Mouse (Mus musculus) urinary bladder, postnatal 10 days (tissue): ENCODE measurements around the gene Sez6l.

ENCODE experiments used
- DNase-seq: peaks from one replicate; pipeline ENCODE4 v3.0.0; 2022; ENCODE audit warnings: low spot score

Gene Sez6l

DNA sequence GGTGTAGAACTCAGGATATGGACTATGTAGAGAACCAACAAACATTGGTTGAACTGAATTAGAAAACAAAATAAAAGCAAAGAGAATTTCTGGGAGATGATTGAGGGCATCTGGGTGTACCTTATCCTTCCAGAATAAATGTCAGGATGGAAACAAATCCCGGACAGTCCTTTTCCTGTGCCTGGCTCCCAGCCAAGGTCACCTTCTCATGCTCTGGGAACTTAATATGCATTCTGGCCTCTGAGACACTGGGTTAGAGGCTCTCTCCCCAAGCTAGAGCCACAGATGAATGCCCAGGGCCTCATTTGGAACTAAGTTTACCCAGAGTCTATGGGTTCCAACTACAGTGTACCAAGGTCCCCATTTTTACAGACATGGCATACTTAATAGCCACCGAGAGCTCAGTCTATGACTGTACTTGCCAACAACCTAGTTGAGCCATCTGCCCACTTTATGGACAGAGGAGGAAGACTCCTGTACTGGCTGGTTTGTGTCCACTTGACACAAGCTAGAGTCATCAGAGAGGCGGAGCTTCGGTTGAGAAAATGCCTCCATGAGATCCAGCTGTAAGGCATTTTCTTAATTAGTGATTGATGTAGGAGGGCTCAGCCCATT, 7.3 kb upstream of the Sez6l start:
- DNase-seq = no peak

DNA sequence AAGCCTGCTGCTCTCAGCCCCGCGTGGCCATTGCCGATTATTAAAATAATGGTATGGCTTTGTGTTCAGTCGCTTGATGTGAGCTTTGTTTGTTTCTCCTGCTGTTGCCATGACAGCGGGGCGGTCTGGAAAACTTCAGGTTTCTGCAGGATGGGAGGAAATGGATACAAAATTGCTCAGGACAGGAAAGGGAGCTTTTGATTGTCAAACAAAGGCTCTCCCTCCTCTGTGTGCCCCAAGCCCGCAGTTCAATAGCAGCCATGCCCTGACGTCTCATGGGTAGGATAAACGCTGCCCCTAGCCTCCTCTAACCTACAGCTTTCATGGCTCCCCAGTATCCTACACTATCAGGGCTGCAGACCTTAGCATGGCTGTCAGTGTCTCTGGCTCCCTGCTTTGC, 6.3 kb upstream of the Sez6l start:
- DNase-seq = no peak

DNA sequence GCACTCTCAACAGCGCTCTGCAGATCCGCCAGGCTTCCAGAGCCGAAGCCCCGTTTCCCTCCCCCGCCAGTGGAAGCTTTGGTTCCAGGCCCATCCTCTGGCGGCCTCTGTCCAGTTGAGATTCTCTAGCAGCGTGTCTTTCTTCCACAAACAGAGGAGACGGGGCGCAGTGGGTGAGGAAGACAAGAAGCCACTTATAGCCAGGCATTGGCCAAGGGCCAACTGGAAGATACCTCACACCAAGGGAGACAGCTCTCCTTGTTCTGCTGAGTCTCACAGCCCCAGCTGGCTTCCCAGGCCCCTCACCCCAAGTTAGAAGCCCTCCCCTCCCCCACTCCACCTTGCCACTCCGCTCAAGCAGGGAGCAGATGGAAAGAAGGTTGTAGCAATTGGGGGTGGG, 765 bp upstream of the Sez6l start:
- DNase-seq = no peak

DNA sequence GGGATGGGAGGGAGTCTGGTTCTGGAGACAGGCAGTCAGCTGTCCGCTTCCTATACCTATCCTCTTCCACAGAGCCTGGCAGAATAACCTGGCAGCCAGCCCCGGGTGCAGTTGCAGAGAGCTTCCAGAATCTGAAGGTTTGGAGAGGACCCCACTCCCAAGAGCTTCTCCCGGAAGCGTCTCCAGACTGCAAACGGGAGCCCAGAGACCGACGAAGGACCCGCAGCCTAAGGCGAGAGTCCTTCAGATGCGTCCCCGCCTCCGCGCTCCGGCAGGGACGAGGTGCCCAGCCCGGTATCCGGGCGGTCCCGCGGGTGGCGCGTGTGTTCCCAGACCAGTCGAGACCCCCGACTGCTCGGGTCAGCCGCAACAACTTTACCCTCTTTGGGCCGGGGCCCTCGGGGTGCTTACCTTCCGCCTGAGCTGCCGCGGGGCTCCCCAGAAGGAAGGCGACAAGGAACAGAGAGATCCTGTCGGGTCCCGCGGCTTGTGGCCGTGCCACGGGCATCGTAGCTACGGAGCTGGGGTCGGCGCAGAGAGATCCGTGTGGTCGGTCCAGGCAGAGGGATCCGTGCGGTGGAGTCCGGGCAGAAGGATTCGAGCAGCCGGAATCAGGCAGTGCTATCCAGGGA, 508 bp downstream of the Sez6l start:
- no peak for DNase-seq

DNA sequence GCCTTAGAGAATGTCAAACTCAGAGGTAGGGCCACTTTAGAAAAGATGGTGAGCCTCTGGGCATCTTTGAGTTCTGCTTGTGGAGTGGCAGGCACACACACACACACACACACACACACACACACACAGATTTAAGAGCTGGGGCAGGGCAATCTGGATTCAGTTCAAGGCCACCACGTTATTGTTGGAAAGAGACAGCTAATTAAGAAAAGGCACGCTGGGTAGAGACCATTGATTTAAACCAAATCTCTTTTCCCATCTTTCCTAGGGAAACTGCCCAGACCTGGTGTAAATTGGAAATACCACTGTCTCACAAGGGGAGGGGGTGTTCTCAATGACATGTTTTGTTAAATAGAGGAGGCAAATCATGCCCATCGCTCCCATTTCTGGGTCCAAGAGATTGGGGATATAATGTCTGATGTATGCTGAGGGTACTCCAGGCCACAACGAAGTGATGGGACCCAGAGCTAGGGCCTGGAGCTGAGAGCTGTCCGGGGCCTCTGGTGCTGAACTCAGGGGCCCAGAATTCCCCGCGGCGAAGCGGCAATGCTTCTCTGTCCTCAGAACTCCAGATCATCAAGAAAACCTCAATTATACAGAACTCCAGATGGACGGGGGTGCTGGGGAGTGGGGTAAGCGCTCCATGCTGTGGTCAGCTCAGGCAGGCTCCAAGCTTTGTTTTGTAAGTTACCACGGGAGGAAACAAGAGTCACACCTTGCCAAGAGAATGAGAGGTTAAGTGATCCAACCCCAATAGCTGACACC, 1.7 kb downstream of the Sez6l start:
- DNase-seq = no peak

DNA sequence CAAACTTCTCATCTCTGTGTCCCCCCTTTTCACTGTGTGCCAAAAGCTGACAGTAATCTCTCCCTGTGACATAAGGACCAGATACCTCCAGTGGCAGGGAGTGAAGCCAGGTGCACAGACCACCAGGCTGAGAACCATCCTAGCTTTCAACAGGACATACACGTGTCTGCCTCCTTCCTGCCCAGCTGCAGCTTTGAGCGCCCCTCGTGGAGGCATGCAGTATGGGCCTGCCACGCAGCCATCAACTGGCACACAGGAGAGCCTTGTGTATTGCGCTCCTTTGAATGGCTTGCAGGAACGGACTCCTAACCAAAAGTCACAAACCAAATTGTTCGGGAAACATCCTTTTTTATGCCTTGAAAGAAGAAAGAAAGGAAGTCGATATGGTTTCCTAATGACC, 3.1 kb downstream of the Sez6l start:
- no peak for DNase-seq

DNA sequence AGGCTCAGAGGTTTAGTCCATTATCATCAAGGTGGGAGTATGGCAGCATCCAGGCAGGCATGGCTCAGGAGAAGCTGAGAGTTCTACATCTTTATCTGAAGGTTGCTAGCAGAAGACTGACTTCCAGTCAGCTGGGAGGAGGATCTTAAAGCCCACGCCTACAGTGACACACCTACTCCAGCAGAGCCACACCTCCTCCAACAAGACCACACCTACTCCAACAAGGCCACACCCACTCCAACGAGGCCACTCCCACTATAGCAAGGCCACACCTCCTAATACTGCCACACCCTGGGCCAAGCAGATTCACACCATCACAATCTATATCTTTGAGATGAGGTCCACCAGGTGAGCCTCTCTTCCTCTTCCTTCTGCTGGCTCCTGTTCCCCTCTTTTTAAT, 4.8 kb downstream of the Sez6l start:
- DNase-seq = no peak

DNA sequence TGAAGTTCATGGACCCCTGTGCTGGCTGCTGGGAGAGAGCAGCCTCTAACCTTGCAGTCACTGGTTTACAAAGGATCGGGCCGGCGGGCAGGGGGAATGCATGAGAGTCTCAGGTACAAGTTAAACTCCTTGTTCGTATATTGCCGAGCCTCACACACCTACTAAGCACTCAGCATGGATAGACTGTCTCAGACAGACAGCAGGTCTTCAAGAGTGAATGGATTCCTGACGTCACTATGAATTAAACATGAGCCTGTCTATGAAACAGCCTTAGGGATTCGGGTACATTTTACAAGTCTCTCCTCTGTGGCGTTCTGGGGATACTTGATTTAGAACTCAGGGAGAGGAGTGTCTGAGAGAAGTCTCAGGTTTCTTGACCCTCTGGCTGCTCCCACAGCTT, 11.5 kb downstream of the Sez6l start:
- no peak for DNase-seq

DNA sequence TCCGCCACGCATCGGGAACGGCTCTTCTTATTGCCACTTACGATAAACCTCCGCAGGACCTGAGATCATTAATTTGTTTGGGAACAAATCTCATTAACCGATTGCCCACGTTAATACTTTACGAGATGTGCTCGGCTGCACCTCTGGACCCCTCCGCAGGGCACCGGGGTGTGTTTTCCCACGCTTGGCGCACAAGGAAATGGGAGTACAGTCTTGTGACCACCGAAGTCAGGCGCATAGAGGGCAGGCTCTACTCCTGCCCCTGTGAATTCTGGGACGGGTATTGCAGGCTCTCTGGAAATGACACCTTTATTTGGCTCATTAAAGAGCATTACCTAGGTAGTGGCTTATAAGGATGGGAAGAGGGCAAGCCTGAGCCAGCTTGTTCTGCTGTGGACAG, 11.9 kb downstream of the Sez6l start:
- no peak for DNase-seq

DNA sequence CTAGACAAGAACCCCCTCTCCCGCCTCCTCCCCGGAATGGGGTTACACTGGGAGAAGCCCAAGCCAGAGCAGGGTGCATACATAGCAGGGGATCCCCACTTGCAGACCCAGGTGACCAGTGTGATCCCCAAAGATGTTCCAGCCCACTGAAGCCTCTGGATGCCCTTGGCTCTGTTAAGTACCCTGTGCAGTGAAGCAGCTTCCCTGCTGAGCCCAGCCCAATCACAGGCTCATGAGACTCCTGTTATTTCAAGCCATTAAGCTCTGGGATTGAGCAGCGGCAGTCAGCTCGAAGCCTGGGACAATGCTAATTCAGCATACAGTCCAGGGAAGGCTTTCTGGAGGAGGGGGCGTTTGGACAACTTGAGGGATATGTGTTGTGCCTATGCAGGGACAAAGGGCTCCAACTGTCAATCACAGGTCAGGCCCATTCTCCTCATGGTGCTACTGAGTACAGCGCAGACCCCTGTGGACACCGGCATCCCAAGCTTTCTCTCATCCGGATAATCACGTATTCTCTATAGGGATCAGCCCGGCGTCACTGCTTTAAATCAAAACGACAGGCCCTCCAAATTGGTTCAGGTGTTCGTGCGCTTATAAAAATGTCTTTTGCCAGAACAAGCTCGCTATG, 16.0 kb downstream of the Sez6l start:
- no peak for DNase-seq

DNA sequence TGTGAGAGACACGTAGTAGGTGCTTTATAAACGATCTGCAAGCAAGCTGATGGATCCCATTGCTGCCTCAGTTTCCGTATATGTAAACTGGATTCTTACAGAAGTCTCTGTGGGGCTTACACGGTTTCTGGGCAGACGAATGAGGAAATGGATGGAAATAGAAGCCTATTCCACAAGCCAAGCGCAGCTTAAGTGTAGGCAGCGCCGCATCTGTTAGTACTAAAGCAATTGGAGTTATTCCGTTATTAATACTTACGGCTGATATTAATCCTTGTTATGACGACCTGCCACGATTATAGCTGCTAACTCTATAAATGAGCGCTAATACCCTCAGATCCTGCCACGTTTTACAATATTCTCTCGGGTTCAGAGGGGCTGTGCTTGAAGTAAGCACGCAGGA, 16.8 kb downstream of the Sez6l start:
- DNase-seq = no peak

DNA sequence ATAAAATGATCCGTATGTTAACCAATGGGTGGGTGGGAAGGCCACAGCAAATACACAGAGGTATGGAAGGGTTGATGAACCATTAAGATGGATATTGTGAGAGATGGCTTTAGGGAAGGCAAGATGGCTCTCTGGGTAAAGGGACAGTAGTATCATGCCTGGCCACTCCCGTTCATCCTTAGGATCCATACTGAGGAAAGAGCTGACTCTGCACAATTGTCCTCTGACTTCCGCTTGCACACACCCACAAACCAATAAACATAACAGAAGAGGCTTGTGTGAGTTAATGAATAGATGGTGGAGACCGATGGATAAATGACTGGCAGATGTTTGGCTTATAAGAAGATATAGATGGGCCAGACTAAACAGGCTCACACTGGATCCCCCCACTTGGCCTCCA, 19.6 kb downstream of the Sez6l start:
- DNase-seq = no peak

DNA sequence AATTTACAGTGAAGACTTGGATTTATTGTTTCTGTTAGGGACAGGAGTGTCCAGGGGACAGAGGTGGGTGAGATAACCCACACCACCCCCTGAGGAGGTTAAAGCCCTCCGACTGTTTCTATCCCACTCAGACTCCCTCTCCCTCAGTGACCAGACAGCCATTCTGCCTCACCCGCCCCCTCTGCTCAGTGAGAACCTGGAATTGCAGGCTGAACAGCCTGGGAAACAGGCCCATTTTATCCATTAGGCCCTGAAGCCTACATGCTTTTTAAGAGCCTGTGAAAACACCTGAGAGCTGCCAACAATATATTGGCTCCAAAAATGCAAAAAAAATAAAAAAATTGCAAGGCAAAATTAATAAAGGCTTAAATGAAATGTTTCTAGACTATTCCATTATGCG, 20.3 kb downstream of the Sez6l start:
- no peak for DNase-seq

DNA sequence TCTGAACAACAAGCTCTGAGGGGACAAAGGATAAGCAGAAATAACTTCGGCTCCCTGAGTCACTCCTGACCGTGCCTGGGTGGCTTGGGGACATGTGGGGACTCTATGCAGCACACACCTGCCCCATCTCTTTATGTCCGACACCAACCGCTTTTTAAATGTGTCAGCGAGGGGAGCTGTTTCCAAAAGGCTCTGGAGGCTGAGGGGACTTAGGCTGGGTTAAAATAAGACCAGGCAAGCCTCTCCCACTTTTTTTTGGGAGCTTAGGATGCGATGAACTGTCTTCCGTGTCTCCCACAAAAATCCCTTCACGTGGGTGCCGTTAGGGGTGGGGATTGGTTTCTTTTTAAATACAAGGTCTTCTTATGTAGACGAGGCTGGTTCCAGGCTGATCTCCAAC, 22.5 kb downstream of the Sez6l start:
- no peak for DNase-seq

DNA sequence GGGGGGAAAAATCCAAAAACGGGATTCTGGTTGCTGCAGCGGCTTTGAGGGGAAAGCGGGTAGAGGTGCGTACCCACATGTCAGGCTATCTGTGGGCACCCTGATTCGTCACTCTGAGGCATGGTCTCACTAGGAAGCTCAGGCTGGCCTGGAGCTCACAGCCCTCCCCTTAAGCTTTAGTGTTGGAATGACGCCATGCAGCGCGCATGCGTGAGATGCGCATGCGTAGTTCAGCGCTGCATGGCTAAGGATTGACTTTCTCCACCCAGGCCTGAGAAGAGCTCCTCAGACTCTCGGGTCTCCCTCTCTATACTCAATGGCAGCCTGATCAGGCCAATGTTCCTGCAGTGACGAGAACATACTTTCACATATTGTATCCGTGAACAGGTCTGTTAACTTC, 24.2 kb downstream of the Sez6l start:
- DNase-seq = no peak

DNA sequence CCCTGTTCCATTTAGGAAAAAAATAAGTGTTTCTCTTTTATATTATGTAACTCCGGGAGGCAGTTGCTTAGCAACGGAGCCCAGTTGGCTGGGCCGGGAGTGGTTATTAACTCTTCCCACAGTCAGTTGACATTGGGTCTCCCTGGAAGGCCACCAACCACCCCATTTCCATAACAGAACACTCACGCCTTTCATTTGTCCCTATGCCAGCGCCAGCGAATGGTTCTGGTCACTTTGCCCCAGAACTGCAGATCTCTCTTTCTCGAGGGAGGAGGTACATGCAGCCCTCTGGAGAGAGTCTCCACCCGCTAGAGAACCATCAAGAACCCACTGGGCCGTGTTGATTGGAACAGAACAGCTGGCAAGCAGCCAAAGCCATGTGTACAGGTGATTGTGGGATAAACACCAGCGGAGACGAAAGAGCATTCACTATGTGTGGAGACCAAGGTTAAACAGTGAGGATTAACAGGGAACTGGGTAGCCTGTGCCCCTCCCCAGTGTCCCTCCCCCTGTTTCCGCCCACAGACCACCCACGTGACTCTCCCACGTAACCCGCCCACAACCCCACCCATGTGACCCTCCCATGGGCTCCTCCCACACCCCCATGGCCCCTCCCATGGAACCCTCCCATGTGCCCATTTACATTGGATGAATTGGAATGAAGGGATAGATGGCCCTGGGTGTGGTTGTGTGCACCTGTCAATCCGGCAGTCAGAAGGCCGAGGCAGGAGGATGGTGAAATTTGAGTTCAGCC, 24.8 kb downstream of the Sez6l start:
- no peak for DNase-seq

DNA sequence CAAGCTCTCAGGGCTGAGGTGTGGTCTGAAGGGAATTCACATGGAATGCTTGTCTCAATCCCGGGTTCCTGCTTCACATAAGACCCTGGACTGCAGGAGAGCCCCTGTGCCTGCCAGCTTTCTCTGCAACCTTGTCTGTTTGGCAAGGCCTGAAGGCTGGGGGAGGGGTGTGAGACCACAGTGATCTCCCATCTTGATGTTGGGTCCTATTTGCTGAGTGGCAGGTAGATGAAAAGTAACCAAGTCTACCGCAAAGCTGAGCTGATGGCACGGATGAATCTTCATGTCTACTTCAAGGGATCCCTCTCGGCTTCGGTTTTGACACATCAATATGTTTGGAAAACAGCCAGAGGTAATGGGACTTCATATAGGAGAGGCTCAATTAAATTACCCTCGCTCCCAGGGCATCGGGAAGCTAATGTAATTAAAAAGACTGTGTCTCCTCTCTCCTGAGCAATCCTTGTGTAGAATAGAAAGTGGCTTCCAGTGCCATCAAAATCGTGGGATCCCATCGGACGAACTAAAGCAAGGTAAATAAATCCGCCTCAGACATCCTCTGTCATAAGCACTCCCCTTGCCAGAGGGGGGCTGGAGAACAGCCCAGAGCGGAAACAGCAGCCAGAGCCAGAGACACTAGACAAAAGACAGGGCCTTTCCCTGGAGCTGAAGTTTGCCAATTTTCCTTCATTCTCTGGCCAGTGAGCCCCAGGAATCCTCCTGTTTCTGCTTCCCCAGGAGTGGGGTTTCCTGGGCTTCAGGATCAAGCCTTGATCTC, 28.0 kb downstream of the Sez6l start:
- no peak for DNase-seq

DNA sequence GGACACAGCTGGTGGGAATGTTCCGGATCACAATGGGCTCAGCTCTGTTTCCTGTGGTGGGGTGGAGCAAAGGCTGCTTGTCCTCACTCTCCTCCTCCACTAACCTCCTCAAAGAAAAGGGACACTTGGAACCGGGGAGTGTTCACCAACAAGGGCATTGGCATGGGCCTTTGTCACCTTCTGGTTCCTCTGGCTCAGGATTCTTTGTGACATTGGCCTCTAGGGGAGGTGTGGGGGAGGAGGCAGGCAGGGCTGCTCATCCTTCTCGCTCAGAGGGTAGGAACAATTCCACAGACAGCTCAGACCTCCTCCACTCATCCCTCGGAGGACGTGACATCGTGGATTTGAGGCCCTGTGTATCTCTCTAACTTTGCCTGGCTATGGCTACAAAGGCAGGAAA, 30.2 kb downstream of the Sez6l start:
- DNase-seq = no peak

DNA sequence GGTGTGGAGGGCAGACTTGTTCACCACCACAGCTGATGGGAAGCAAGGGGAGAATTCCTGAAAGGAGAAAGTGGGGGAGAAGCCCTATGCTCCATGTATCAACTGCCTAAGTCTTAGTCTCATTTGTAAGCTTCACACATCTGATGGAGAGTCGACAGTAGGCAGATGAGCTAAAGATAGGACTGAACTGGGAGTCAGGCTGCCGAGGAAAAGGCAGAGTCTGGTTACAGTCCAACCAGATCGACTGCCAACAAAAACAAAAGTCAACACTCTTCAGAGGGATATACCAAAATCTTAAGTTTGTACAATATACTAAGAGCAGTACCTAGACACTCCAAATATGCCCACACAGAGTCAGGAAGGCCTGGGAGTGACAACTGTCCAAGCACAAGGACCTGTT, 38.7 kb downstream of the Sez6l start:
- DNase-seq = no peak

DNA sequence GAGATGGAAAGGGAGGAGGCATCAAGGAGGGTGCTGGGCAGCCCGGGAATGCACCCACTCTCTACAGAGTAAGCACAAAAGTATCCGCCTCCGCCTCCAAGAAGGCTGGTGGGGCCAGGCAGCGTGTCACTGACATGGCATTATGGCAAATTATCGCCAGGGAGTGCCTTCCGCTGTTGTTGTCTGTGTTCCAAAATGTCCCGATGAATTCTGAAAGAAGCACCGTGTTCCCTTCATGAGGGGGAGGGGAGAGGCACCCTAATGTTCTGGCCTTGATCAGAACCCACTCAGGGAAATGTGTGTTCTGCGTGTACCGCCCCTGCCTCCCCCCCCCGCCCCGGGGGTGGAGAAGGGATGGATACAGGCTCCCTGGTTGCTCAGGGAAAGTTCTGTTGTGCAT, 41.1 kb downstream of the Sez6l start:
- DNase-seq = no peak

DNA sequence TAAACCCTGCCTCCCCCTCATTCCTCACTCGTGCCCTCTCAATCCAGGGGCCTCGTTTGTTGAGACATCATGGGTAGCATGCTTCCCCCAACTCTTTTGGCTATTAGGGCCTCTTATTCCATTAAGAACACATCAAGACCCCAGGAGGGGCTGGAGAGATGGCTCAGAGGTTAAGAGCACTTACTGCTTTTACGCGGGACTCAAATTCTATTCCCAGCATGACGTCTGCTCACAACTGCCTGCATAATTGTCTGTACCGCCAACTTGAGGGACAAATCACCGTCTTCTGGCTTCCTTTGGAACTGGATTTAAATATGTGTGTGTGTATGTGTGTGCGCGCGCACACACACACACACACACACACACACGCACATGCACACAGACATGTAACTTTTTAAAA, 42.8 kb downstream of the Sez6l start:
- DNase-seq = no peak
